Mouse (Mus musculus) Muller cell, postnatal 12 days (primary cell): ENCODE data around the gene Neurl4.
"Not testable (repeated sequence)": the region's sequence is repeated elsewhere in the genome, so short reads cannot be mapped to it uniquely, and the experiment has no call there.

ENCODE experiments used
- DNase-seq: peaks from one replicate; pipeline ENCODE4 v3.0.0-alpha.2; 2015; ENCODE audit errors: inconsistent ontology term

The Neurl4 gene

GRCm38 (mm10) chr11:69953267-69953915 lies 52.5 kb downstream of the Neurl4 start:
- DNase-seq = no peak

- not testable (repeated sequence) for DNase-seq
Measured at GRCm38 (mm10) chr11:69955618-69956017, 54.7 kb downstream of the Neurl4 start.

- DNase-seq = no peak
Measured at GRCm38 (mm10) chr11:69956218-69956617, 55.3 kb downstream of the Neurl4 start.

- DNase-seq = no peak
Measured at GRCm38 (mm10) chr11:69960616-69961015, 59.7 kb downstream of the Neurl4 start.

- no peak for DNase-seq
Measured at GRCm38 (mm10) chr11:69961841-69962240, 61.0 kb downstream of the Neurl4 start.
